Mouse (Mus musculus): Measurements from ENCODE around the gene Gm5565. TPM values are rescaled to one million over a fixed set of nuclear protein-coding genes. Genes with fewer than 3 reads are reported as not detected.
"Not testable (repeated sequence)": the region's sequence is repeated elsewhere in the genome, so short reads cannot be mapped to it uniquely, and the experiment has no call there.

Gm5565 gene
- polyA plus RNA-seq, 1 experiment: not detected

DNA sequence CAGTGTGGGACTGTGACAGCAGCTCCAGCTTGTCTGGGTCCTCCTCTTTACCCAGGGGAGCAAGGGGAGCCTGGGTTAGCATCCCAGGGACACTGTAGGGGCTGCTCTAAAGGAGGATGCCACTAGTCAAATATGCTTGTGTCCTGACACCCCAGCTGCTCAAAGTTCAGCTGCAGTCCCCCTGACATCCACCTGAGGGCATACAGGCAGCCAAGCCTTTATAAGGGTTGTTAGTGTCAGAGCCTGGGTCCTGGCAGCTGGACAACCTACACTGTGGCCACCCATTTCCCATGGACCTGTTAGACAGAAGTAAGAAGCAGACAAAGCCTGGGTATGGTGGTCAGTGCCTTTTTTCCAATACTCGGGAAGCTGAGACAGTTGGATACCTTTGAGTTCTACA is 27.8 kb upstream of the Gm5565 start:
- Histone ChIP-seq H3K4me3 (ENCODE audit: insufficient read depth, low read length) (no peak overlapping the region), H3K4me1 (ENCODE audit: control insufficient read depth, insufficient read depth, low read length) (no peaks in the 10 kb centered on the region)

DNA sequence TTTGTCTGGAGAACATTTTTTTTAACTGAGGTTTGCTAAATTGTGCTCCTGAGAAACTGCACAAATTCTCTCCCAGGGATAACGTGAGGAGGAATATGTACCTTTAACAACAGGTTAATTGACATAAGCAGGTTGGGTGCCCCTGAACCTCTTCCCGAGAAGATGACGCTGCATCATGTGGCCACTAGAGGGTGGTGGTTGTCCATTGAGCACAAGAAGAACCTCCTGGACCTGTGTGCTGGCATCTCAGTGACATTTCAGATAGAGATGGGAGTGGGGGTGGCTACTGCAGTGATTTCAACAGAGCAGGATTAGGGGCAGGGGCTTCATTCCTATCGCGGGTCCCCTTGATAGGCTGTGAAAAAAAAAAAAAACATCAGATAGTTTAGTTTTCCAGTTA is 27.1 kb upstream of the Gm5565 start:
- peak; percentile 70 for TF ChIP-seq CTCF (IDR thresholded peaks at IDR 0.05; ENCODE audit: extremely low read depth, insufficient read depth, low read length)
- not testable (repeated sequence) for H3K4me1 ChIP-seq (ENCODE audit: control insufficient read depth, insufficient read depth, low read length); H3K4me3 ChIP-seq (ENCODE audit: insufficient read depth, low read length)

More for the DNA sequence above, 27.8 kb upstream of the Gm5565 start:
- no peak for TF ChIP-seq CTCF (IDR thresholded peaks at IDR 0.05; ENCODE audit: extremely low read depth, insufficient read depth, low read length)
- TF ChIP-seq POLR2A (IDR thresholded peaks at IDR 0.05; ENCODE audit: extremely low read depth, insufficient read depth, low read length): no peak
- H3K27ac ChIP-seq (ENCODE audit: insufficient read depth, low read length): no peak overlapping the region

DNA sequence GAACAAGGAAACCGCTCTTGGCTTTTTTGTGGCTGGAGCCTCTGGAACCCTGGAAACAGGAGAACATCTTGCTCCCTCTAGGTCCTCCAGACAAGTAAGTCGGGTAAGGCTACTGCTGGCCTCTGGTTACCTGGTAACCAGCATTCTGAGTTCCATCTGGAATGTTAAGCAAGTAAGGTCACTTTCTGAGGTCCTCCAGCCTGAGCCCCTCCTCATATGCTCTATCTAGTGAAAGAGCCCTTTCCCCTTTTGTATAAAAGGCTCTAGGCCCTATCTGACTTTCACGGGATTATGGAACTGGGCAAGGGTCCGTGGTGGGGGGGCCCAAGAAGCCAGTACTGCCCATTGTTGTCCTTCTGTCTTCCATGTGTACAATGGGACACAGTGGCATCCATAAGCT is 24.9 kb upstream of the Gm5565 start, which contains the start of gene 1700001J03Rik:
Gene 1700001J03Rik, minus strand, starts transcription at position 101 of the 400 bp plus-strand sequence.
- not testable (repeated sequence) for H3K27ac ChIP-seq (ENCODE audit: insufficient read depth, low read length); H3K4me3 ChIP-seq (ENCODE audit: insufficient read depth, low read length); H3K4me1 ChIP-seq (ENCODE audit: control insufficient read depth, insufficient read depth, low read length)

More for the DNA sequence above, 27.1 kb upstream of the Gm5565 start:
- not testable (repeated sequence) for H3K27ac ChIP-seq (ENCODE audit: insufficient read depth, low read length)

DNA sequence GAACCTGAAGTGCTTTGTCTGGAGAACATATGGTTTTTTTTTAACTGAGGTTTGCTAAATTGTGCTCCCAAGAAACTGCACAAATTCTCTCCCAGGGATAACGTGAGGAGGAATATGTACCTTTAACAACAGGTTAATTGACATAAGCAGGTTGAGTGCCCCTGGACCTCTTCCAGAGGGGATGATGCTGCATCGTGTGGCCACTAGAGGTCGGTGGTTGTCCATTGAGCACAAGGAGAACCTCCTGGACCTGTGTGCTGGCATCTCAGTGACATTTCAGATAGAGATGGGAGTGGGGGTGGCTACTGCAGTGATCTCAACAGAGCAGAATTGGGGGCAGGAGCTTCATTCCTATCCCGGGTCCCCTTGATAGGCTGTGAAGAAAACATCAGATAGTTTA is 12.4 kb upstream of the Gm5565 start:
- not testable (repeated sequence) for H3K4me1 ChIP-seq (ENCODE audit: control insufficient read depth, insufficient read depth, low read length); H3K27ac ChIP-seq (ENCODE audit: insufficient read depth, low read length); H3K4me3 ChIP-seq (ENCODE audit: insufficient read depth, low read length)
- TF ChIP-seq CTCF (IDR thresholded peaks at IDR 0.05; ENCODE audit: extremely low read depth, insufficient read depth, low read length): 0 out of 2 replicates have a peak, but pooled peaks have one; percentile 5

DNA sequence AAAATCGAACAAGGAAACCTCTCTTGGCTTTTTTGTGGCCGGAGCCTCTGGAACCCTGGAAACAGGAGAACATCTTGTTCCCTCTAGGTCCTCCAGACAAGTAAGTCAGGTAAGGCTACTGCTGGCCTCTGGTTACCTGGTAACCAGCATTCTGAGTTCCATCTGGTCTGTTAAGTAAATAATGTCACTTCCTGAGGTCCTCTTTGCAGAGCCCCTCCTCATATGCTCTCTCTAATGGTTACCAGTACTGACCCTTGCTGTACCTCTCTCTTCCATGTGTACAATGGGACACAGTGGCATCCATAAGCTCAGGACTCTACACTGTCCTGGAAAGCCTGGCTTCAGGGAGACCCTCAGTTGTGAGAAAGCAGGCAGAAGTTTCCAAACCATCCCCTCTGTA is 10.3 kb upstream of the Gm5565 start, which contains the start of gene Gm6309:
Gene Gm6309, minus strand, starts transcription at position 101 of the 400 bp plus-strand sequence.
- H3K27ac ChIP-seq (ENCODE audit: insufficient read depth, low read length); H3K4me1 ChIP-seq (ENCODE audit: control insufficient read depth, insufficient read depth, low read length); H3K4me3 ChIP-seq (ENCODE audit: insufficient read depth, low read length): not testable (repeated sequence)

DNA sequence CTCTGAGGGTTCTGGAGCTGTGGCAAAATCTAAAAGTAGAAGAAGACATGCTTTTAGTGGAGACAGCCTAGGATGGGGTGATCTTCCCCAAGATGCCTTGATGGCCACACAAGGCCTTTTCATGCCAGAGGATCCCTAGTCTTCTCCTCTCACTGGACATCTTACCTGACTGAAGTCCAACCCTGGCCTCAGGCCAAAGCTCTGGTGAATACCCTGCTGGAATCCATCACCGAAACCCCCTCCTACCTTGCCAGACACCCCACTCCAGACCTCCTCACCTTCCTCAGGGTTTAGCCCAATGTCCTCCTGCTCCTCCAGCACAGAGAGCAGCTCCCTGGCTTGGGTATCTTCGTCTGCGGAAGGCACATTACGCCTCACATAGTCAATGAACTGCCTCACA is 2.0 kb downstream of the Gm5565 start:
- not testable (repeated sequence) for H3K4me1 ChIP-seq (ENCODE audit: control insufficient read depth, insufficient read depth, low read length); H3K4me3 ChIP-seq (ENCODE audit: insufficient read depth, low read length); H3K27ac ChIP-seq (ENCODE audit: insufficient read depth, low read length)

DNA sequence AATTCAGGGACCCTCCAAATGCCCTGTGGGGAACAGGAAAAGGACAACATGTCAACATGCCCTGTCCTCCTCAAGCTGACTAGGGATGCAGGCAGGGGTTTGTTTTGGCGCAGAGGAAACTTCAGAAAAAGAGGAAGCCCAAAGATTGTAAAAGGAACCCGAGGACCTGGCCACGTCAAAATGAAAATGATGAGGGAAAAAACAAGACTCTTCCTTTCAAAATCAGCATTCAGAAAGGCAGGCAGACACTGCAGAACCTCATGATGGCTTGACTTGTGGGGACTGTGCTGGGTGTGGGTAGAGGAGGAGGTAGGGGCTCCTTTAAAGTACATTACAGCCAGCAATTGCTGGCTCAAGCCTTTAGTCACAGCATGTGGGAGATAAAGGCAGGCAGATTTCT is 9.9 kb downstream of the Gm5565 start:
- Histone ChIP-seq H3K4me1 (ENCODE audit: control insufficient read depth, insufficient read depth, low read length) (no peaks in the 10 kb centered on the region), H3K27ac (ENCODE audit: insufficient read depth, low read length) (no peak overlapping the region), H3K4me3 (ENCODE audit: insufficient read depth, low read length) (no peak overlapping the region)
- TF ChIP-seq CTCF (IDR thresholded peaks at IDR 0.05; ENCODE audit: extremely low read depth, insufficient read depth, low read length): no peak
- no peak for TF ChIP-seq POLR2A (IDR thresholded peaks at IDR 0.05; ENCODE audit: extremely low read depth, insufficient read depth, low read length)

DNA sequence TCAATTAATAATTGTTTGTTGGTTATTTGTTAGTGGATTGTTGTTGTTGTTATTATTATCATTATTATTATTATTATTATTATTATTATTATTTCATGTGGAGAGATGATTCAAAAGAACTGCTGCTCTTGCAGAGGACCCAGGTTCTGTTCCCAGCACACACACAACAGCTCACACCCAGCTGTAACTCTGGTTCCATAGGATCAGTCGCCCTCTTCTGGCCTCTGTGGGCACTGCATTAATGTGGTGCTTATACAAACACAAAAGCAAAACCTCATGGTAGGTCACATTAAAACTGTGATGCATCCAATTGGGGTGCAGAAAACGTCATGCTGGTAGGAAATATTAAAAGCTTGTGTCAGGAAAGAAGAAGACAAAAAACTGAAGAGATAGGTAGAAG is 12.4 kb downstream of the Gm5565 start:
- Histone ChIP-seq H3K27ac (ENCODE audit: insufficient read depth, low read length) (no peak overlapping the region), H3K4me1 (ENCODE audit: control insufficient read depth, insufficient read depth, low read length) (no peaks in the 10 kb centered on the region)
- TF ChIP-seq POLR2A (IDR thresholded peaks at IDR 0.05; ENCODE audit: extremely low read depth, insufficient read depth, low read length) (no peak), CTCF (IDR thresholded peaks at IDR 0.05; ENCODE audit: extremely low read depth, insufficient read depth, low read length) (no peak)

More for the DNA sequence above, 12.4 kb downstream of the Gm5565 start:
- H3K4me3 ChIP-seq (ENCODE audit: insufficient read depth, low read length): no peak overlapping the region

Other genes starting within 250 kb of the Gm5565 start
- not detected in 2 replicates for gene Cyp3a25, start 150.9 kb downstream of the Gm5565 start, polyA plus RNA-seq (2012; rRNA removed)
- not detected in 2 replicates for gene Cyp3a59, start 81.3 kb downstream of the Gm5565 start, polyA plus RNA-seq (2012; rRNA removed)
- not detected in 2 replicates for gene Gm6309, start 10.2 kb upstream of the Gm5565 start, polyA plus RNA-seq (2012; rRNA removed)
- gene 1700001J03Rik, start 24.8 kb upstream of the Gm5565 start, polyA plus RNA-seq (2012; rRNA removed): 0.71 and 1.1 TPM in 2 replicates
- gene Rnf6, start 61.0 kb upstream of the Gm5565 start, polyA plus RNA-seq (2012; rRNA removed): 47.5 and 51.1 TPM in 2 replicates
- gene Cdk8, start 70.7 kb upstream of the Gm5565 start, polyA plus RNA-seq (2012; rRNA removed): 33.7 and 35.8 TPM in 2 replicates
- gene Wasf3, start 224.4 kb upstream of the Gm5565 start, polyA plus RNA-seq (2012; rRNA removed): 59.9 and 61.7 TPM in 2 replicates